Mouse (Mus musculus) embryo, embryonic 11 days (tissue): Measurements from ENCODE around the gene Txnrd3.

Experiments used
- DNase-seq: peaks from one replicate; pipeline ENCODE4 v3.0.0-alpha.2; 2015

The Txnrd3 gene

GRCm38 (mm10) chr6:89658342-89658741 is 14.6 kb downstream of the Txnrd3 start:
- DNase-seq: no peak

DNA sequence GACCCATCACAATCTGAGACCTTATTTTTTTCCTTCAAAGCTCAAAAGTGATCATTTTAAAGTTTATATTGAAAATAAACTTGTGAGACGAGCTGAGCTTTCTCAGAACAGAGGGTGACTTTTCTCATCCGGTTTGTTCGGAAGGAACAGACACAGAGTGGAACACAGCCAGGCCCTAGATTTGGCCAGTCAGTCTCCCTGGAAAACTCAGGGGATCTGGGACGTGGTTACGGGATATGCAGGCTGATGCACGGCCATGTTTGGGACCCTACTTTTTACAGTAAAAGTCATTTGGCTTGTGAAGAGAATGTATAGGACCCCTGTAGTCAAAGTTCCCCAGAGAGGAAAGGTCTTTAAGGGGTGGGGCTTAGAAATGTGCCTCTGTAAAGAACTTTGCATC is 15.1 kb downstream of the Txnrd3 start:
- no peak for DNase-seq

DNA sequence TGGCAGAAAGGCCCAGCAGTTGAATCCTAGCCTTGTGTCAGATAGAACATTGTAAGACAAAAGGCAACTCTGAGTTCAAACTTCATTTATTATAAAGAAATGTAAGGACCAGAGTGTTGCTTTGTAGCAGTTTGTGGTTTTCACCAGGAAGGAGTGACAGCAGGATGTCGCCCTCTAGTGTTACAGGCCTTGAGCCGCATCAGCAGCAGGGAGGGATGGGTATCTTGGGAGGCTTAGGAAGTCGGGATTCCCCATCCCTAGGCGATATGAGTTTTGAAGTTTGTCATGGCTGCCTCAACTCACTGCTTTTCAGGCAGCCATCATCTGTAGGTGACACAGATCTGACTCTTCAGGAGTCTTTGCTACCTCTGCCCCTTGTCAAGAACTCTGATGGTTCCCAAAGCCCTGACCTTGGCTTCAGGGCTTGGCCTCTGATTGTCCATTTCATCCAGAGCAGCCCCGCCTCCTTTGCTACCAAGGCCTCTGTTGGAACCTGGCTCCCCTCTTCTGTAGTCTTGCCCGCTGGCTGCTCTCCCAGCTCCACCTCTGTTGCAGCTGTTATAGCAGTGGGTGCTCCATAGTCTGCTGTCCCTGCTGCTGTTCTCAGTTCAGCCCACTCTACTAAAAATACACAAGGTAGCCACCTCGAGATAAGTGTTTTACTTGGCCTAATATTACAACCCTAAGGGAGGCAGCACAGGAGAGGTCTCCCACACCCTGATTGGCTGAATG is 16.1 kb downstream of the Txnrd3 start:
- DNase-seq: peak; percentile 52

GRCm38 (mm10) chr6:89660490-89660889 is 16.7 kb downstream of the Txnrd3 start:
- DNase-seq: no peak

DNA sequence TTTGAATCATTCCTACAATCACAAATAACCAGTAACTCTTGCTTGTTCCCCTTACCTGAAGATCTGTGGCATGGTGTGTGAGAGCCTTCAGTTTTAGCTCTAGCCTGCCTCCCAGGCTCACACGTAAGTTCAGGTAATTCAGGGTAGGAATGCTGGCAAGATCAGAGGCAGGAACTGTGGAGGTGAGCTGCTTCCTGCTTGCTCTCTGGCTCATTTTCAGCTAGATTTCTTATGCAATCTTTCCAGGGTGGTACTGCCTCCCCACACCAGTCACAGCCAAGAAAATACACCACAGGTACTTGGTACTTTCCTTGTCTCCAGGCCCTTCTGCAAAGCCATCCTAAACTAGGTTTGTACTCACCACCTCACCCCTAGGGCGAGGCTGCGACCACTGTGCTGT is 18.7 kb downstream of the Txnrd3 start:
- no peak for DNase-seq

GRCm38 (mm10) chr6:89665155-89665554 is 21.4 kb downstream of the Txnrd3 start:
- no peak for DNase-seq

- no peak for DNase-seq
These were observed 21.9 kb downstream of the Txnrd3 start for GRCm38 (mm10) chr6:89665667-89666066.

GRCm38 (mm10) chr6:89666976-89667375 is 23.2 kb downstream of the Txnrd3 start:
- DNase-seq: no peak

DNA sequence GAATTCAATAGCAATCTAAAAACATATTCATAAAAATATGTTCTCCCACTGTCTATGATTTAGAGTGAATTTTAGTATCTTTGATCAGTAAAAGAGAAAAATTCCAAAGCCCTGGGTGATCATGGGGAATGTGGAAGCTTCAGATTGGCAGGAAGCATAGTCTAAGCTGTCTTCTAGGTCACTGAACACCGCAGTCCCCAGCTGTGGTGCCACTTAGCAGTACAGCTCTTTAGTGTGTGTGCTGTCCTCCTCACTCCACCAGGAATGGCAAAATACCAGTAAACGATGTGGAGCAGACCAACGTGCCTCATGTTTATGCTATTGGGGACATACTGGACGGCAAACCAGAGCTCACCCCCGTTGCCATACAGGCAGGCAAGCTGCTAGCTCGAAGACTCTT is 25.8 kb downstream of the Txnrd3 start:
- no peak for DNase-seq

DNA sequence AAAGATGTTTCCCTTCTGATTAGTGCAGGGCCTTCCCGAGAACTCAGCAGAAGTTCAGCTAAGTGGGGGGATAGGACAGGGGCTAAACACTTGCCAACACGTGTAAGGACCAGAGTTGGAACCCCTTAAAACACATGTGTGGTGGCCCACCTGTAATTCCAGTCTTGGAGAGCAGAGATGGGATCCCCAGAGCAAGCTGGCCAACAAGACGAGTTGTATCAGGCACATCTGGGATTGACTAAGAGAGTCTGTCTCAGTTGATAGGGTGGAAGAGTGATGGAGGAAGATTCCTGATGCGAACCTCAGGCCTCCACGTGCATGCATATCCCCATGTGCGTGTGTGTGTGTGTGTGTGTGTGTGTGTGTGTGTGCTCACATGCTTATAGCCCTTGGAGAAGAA is 27.6 kb downstream of the Txnrd3 start:
- no peak for DNase-seq

- no peak for DNase-seq
These were observed 28.9 kb downstream of the Txnrd3 start for GRCm38 (mm10) chr6:89672641-89673040.

GRCm38 (mm10) chr6:89673135-89673780 is 29.5 kb downstream of the Txnrd3 start:
- DNase-seq: no peak

- DNase-seq: no peak
These were observed 34.7 kb downstream of the Txnrd3 start for GRCm38 (mm10) chr6:89678522-89678921.

DNA sequence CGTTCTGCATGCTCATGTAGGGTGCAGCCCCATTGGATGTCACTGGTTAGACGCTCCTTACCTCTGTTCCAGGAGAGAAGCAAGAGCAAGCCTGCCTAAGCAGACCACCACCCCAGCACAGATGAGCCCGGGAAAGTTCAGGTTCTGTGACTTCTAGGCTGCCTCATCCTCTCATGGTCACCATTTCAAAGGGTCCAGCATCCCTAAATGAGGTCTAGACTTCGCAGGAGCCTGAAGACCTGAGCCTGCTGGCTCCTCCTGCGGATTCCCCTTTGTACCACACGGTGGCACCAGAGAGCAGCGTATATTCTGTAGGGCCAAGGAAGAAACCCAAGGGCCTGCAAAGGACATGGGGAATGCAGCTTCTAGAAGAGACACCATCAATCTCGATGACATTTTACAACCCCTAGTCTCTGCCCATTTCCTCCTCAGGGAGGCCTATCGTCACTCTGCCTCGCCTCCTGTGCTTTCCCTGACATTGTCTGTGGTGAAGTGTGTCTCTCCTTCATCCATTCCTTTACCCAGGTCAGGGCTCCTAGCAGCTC is 35.6 kb downstream of the Txnrd3 start:
- DNase-seq: peak; percentile 83

- DNase-seq: peak; percentile 77
These were observed 36.4 kb downstream of the Txnrd3 start for GRCm38 (mm10) chr6:89680155-89680554.

DNA sequence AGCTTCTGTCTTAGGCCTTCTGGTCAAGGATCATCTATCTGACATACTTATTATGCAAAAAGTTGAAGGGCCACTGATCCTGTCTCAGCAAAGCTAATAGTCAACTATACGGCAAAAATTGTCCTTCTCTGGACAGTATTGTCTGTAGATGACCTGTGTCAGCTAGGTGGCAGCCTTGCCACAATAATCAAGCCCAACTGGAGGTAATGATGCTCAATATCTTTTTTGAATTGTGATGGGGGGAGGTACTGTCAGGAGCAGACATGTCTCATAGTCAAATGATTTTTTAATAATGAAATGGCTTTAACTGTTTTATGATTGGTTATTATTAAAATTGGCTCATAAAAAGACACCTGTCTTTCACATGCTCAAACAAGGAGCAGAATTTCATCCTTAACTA is 40.4 kb downstream of the Txnrd3 start:
- DNase-seq: peak; percentile 12

GRCm38 (mm10) chr6:89687100-89687499 is 43.3 kb downstream of the Txnrd3 start:
- no peak for DNase-seq

DNA sequence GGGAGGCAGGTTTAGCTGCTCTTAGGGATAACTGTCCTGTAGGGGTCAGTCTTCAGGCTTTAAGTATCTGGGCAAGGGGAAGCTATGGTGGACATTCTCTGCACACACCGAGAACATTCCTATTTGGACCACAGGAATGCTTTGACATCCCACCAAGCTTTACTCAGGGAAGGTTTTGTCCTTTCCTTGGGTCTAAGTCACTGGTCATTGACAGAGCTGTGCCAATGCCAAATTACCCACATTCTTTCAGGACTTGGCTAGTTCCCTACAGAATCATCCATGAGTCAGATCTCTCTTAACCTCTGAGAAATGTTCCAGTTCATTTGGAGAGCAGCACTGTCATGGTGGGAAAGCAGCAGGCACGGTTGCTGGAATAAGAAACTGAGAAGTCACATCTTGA is 62.8 kb downstream of the Txnrd3 start:
- DNase-seq: no peak

- DNase-seq: no peak
These were observed 63.5 kb downstream of the Txnrd3 start, which contains the start of gene Vmn1r40 for GRCm38 (mm10) chr6:89707240-89707639. Gene Vmn1r40, plus strand, starts transcription at chr6:89707540.

DNA sequence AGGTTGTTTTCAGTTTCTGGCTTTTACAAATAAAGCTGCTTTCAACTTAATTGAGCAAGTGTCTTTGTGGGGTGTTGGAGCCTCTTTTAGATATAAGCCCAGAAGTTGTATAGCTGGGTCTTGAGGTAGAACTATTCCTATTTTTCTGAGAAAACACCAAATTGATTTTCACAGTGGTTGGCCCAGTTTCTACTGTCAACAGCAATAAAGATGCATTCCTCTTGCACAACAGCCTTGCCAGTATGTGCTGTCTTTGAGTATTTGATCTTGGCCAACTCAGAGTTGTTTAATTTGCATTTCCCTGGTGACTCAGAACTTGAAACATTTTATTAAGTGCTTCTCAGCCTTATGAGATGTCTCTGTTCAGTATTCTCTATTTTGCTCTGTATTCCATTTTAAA is 74.3 kb downstream of the Txnrd3 start:
- no peak for DNase-seq
